Mouse (Mus musculus): ENCODE measurements around the gene Msi2.

The Msi2 gene

DNA sequence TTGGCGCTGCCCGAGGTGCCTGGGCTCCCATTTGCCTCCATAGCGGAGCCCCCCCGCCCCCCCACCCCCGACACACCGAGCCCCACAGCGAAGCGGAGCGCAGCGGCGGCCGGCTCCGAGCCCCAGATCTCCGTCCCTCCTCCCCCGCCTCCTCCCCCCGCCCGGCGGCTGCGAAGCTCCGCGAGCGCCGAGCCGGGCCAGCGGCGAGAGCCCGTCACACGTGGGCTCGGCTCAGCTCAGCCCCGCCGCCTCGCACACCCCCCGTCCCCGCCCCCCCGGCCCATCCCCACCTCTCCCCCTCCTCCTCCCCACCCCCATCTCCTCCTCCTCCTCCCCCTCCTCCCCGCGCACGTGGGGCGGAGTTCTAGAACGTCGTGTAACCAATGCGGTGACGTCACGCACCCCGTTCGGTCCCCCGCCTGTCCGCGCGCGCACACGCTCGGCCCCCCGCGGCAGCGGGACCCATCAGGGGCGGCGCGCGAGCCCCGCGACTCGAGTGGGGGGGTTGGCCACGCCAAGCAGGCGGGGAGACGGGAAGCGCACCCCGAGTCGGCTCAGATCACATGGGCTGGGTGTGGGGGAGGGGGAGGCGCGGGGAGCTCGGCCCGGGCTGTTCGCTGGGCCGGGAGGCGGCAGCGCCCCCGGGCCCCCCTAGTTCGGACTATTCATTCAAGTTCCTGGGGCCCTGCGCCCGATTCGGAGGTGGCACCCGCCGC is at the start of gene Msi2:
TSS of gene Msi2 (minus strand) at position 464 of the 716 bp plus-strand sequence.
- peak; percentile 91 to 93 for DNase-seq

DNA sequence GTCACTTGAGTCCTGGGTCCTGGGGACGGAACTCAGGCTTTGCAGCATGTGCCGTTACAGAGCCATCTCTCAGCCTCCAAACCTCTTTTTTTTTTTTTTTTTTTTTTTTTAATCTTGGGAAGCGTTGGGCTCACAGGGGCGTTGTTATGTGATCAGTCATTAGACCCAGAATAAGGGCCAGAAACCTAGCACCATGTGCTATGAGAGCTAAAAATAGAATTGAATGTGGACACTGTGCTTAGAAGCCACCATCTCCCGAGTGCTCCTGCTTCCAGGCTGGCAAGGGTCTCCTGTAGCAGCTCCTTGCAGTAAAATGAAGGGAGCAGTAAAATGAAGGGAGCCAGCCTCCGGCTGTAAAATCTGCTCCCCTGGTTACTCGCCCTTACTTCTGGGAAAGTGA is 47.3 kb upstream of the Msi2 start:
- no peak for DNase-seq

DNA sequence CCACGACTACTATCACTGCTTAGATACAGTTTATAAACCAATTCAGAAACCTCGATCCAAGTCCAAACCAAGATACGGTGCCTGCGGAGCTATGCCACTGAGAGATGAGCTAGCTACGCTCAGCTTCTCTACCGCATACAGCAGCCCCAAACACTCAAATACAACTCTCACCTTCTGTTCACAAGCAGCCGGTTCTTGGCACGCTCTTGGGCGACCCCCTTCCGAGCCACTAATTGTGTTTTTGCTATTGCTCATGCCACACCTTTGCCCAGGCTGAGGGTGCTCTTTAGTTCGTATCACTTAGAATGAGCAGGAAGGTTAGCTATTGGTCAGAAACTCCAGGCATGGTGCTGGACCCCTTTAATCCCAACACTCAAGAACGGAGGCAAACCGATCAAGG is 45.1 kb upstream of the Msi2 start:
- no peak for DNase-seq

DNA sequence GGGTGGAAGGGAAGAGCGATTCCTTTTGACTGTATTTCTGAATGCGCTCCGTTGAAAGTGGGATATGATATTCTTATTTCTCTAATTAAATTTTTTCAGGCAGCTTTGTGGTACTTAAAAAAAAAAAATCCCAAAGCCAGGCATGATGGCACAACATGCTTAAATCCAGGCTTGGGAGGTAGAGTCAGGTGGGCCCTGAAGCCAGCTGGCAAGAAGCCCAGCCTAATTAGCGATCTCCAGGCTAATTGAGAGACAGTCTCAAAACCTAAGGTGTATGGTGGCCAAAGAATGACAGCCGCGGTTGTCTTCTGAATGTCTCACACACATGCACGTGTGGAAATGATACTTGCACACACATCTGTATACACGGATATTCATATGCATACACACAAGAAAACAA is 41.2 kb upstream of the Msi2 start:
- DNase-seq: no peak

DNA sequence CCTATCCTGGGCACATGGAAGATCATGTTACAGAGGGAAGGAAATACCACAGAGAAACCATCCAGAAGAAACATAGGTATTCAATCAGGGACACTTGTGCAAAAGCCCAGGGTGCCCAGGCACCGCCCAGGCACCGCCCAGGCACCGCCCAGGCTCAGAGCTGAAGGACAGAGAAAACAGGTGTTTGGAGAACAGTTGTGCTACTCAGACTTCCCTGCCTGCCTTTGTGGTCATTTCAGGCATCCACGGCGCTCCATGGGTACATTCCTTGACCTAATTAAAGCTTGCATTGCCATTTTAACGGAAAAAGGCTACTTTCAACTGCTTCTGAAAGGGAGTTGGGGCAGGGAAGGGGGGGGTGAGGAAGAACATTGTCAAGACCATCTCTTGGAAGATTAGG is 40.1 kb upstream of the Msi2 start:
- no peak for DNase-seq

DNA sequence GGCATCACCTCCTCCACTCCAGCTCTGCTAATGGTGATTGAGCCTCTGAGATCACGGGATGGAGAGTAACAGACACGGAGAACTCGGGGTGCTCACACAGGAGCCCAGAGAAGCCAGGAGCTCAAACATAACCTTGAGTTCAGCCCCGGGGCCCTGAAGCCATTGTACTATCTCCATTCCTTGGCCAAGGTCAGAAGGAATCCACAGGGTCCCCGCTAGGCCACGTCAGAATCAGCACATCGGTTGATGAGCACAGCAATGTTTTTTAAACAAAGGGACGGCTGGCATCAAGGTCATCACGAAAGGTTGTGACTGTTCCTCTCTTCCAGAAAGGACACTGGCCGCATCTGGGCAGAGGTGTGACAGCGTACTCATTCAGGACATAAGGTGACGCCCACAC is 27.0 kb upstream of the Msi2 start:
- no peak for DNase-seq

DNA sequence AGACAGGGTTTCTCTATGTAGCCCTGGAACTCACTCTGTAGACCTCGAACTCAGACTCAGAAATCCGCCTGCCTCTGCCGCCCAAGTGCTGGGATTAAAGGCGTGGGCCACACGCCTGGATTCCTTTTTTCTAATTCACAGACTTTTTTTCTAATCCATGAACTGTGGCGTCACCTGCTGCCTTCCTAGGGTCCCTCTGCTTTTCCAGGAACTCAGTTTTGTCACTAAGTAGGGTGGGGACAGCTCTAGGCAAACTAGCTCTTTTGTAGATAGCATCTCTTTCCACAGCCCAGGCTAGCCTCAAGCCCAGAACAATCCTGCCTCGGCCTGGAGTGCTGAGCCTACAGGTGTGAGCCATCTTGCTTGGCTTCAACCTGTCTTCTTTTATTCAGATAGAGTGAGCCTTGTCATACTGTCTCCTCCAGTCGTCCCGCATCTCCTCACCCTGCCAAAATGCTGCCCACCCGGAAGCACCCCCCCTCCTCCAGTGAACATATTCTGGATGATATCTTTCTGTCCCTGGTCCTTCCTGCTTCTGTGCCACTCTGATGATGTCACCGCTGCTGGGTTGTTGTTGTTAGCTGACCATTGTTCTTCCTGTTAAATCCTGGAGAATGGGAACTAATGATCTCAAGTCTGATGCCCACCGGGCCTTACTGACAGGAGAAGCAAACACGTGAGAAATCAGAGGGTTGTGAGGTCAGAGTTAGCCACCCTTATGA is 21.4 kb upstream of the Msi2 start:
- DNase-seq: peak; percentile 46 to 66

DNA sequence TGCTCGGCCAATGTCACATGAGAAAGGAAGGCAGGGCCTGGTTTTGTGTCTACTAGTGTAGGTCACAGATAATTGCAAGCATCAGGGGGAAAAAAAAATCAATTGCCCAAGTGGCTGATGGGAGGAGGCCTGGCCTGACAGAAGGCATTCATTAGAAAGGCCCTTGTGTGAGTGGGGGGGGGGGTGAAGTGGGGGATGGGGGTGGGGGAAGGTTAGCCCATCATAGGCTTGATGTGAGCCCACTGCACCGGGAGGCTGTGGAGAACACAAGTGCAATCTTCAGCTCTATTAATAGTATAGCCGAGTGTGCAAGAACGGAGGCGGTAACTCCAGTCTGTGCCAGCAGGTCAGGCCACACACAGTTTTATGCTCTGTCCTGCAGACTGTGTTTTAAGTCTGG is 11.1 kb upstream of the Msi2 start:
- DNase-seq: no peak

DNA sequence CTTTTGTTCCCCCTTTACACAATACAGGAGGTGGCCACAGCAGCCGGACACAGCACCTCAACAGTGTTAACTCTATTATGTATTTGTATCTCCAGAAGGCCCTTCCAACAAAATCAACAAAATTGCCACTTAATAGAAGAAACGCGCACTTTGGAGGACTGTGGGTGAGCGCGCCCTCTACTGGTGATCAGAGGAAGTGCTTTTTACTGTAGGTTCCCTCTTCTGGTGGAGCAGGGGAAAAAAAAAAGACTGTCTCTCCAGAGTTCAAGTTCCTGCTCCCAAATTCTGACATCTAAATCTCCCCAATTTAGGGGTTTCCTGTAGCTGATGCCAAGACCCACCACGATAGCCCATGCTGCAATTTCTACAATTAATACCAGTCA is 10.2 kb upstream of the Msi2 start:
- DNase-seq: peak; percentile 66 to 86

DNA sequence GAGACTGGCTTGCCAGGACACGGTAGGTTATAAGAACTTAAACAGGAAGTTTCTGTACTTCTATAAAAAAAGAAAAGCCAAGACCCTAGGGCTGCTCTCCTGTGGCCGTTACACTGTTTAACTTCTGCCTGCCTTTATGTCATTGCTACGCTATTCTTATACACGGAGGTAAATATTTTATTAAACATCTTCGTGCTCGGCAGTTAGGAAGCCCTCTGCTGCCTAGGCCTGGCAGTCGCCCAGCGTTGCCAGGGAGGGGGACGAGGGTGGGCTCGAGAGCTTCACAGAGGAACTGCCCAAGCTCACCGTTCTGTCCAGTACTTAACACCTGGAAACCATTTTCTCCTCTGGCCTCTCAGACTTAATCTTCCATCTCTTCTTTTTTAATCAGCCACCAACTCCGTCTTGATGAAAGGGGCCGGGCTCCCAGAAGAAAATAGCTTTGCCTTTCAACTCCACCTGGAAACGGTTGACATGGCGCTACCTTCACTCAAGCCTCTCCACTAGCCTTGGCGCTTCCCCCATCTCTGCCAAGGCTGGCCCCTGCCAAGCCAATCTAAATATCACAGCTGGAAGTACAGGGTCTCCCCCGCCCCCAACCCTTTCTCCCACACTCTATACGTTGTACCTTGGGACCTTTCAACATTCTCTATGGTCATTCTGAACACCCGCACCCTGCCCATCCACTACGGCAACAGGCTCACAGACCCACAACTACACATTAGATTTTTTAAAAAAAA is 9.6 kb upstream of the Msi2 start:
- peak; percentile 14 to 41 for DNase-seq

DNA sequence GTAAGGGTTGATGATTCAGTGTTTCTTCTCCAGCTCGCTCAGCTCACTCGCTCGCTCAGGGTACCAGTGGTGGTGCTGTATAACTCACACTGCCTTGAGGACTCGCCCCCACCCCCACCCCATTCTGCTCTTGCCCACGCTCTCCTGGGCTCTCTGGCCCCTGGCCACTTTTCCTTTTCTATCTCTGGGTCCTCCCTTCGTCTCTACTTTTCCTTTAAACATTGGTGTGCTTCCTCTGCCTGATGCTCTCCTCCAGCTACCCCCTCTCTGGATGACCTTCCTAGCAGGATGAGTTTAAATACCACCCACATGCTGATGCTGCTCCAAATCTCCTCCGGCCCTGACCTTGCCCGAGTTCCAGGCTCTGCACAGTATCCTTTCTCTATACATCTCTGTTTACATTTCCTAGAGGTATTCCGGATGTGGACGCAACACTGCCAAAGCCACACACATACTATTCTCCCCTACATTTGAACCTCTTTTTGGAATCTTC is 2.9 kb upstream of the Msi2 start:
- DNase-seq: no peak

DNA sequence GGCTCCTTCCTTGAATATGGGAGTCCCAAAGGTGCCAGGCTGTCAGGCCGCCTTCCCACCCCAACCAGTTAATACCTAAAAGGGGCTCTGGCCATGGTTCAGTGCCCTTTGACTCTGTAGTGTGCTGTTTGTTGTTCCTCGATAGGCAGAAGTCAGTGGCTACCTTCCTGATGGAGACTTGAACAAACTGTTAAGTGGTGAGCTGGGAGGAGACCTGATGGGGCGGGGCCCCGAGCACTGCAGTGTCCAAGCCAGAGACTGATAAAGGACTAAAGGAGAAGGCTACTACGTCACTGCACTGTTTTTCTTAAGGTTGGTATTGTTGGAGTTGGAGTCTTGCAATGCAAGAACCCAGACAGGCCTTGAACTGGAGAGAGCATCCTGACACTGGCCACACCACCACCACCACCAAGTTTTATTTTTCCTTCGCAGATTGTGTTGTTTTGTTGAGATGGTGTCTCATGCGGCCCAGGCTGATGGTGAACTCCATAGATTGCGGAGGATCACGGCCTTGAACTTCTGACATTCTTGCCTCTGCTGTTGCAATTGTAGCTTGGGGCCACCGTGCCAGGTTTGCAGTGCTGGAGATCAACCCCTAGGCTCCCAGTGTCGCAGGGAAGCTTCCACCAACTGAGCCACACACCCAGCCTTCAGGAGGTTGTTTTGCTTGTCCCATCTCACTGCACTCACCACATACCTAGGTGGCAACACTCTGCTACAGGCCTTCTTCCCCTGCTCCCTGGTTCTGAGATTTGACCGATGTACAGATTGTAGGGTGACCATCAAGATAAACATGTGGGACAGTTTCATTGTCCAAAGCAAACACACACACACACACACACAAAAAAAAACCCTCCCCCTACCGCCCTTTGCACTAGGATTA is 2.2 kb upstream of the Msi2 start:
- no peak for DNase-seq

DNA sequence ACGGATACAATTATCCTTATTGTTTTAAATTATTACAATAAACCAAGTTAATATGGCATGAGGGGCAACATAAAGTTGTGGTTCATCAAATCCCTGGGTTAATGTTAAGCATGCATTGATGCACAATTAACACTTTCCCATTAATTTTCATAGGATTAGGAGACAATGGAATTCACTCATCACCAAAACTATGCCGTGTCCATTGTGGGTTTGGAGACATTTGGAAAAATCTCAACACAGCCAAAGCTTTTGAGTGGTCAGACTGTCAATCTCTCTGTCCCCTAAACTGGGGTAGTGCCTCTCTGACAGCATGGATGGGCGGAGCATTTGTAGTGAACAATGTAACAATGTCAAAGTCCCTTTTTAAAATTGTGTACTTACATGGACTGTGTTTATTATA is 1.3 kb upstream of the Msi2 start:
- DNase-seq: no peak

DNA sequence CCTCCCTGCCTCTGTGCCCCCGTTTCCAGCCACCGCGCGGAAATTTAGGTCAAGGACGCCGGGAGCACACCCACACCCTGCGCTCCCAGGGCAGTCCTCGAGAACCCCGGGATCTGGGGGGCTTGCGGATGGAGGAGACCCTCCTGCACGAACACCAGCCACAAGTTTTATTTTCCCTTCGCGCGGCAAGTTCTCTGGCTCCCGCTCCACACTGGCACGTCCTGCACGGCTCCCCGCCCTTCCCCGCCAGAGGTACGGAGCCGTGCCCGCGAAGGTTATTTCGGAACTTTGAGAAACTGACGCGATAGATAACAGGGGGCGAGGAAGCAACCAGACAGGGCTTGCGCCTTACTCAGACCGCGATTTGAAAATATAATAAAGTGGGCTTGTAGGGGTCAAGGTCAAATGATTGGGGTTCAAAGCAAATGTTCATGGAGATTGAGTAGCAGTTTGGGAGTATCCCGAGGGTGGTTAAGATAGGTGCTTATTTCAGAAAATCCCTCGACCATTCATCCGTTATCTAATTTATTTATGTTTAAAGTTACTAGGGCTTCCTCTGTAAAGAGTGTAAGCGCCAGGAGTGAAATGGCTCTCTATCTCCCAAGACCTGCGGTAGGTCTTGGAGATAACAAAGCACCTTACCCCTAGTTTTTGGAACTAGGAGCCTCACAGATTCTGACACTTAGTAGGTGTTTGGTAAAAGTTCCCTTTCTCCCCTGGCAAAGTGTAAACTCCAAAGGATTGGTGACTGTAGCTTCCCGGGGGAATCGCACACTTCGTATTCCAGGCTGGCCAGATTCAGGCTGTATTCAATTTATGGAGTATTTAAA is 668 bp upstream of the Msi2 start:
- DNase-seq: no peak

DNA sequence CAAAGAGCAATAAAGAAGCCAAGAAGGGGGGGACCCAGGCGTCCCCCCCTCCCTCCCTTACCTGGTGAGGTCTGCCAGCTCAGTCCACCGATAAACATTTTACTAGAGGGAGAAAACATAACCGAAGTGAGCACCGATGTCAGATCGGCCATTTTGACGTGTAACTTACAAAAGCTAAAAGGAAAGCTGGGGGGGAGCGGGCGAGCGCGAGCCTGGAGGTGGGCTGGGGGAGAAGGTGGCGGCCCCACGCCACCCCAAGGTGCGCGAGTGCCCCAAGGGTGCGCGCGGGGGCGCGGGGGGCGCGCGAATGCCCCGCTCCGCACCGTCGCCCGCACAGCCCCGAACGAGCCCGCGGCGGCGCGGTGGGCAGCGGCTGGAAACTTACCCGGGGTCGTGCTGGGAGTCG is 666 bp downstream of the Msi2 start:
- DNase-seq: no peak

DNA sequence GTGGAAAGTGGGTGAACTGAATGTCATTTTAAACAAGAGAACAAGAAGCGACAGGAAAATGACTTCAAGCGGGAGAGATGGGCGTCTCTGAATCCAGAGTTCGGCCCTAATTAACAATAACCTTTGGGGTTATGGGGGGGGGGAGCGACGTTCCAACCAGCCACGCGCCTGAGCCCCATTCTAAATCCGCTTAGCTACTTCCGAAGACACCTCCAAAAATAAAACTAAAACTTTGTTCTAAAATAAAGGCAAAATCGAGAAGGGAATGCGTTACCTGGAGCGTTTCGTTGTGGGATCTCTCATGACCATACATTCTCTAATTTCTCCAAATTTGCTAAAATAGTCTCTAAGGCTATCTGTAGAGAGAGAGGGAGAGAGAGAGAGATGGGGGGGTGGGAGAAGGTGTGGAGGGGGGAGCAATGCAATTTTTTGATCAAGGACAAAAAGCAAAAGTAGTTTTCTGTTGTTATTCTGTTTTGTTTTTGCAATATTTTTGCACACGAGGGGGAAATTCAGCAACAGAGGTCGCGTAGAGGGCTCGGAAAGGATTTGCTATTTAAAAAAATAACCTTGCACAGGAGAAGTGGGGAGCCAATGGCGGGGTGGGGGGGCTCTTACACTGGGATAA is 1.2 kb downstream of the Msi2 start:
- no peak for DNase-seq

DNA sequence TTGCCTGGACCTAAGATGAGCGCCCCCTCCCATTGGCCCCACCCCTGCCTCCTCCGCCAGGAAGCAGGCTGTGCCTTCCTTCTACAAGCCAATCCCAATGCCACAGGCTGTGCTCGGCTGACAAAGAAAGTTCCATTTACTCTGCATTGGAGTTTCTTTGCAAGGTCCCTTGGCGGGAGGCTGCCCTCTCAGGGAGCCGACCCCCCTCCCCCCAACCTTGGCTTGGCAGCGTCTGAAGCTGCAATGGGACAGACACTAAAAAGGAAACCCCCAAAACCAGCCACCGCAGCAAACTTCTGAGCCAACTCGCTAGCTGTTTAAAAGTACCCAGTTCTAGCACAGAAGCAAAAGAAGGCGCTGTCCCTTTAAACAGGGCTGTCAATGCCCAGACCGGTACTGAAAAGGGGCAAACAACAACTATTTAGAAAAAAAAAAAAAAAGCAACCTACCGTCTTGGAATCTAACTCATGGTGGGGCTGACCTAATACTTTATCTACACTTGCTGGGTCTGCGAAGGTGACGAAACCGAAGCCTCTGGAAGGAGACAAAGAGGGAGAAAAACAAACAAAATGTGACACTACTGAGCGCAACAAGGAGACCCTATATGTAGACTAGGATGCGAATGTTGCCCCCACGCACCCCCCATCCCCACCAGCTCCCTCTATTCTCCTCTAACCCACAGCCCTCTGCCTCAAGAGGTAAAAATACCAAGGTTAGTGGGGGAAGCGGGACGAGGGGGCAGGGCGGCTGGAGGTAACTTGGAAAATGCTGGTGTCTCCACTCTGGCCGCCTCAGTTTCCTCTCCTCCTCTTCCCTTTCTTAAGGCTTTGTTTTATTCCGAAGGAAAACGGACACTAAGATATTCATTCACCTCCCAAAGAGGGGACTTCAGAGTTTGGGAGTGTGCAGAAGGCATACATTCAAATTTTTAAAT is 2.0 kb downstream of the Msi2 start:
- DNase-seq: peak; percentile 27 to 46

DNA sequence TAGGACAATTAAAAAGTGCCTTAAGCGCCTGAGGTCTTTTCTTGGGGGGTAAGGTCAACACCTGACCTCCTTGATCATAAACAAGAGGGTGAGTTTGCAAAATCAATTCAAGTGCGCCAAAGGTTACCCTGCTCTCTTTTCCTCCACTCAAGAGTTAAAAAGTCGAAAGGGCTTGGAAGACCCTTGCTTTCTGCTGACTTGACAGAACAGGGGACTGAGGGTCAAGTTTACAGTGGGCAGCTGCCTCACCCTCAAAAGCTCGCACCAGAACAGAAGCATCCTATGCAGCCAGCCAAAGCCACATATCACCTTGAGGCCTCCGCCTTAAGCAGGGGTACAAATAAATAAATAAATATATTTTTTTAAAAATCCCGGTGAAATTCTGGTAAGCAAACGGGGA is 3.0 kb downstream of the Msi2 start:
- no peak for DNase-seq

DNA sequence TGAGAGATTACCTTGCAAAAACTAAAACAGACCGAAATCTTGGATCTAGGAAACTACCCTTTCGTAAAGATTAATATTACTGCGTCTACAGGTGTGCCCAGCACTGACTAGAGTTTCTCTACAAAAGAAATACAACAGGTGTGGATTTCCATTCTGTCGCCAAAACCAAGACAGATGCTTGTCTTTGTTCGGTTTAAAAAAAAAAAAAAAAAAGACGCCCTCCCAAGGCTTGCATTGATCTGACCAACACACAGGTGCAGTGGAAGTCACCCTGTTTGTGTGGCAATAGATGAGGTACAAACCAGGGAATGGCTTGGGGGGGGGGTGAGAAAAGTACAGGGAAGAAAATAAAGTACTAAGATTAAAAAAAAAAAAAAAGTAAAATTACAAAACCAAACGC is 4.2 kb downstream of the Msi2 start:
- DNase-seq: no peak

DNA sequence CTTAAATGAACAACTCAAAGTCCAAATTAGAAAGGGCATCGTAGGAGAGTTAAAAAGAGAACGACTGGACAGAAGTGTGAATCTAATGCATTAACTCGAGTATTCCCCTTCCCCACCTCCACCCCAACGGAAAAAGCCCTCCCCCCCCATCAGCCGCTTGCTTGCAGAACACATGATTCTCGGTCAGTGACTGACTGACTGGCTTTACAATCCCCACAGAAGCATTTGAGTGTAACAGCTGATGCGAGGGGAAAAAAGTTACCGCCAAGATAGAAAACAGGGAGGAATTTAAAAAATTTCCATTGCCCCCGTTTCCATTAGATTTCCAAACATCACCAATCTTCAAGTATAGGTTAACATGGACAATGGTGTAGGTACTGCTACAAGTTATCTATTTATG is 4.8 kb downstream of the Msi2 start:
- DNase-seq: no peak
